Mouse (Mus musculus): ENCODE measurements around the gene Ddx59. TPM values are rescaled to one million over a fixed set of nuclear protein-coding genes. Genes with fewer than 3 reads are reported as not detected.

The Ddx59 gene
- total RNA-seq (2014; fragmentation: Nextera tagmentation) = 6.1 and 8.4 TPM in 2 replicates
- 9.7 and 13.0 TPM in 2 replicates for total RNA-seq (2017)

GRCm38 (mm10) chr1:136414798-136415755, at the start of gene Ddx59:
TSS of gene Ddx59 (plus strand) at chr1:136415271.
- peak; percentile 95 for ATAC-seq (replicated peaks; ENCODE audit: poor library complexity, severe bottlenecking)

GRCm38 (mm10) chr1:136365986-136366385, 49.1 kb upstream of the Ddx59 start:
- no peak for ATAC-seq (replicated peaks; ENCODE audit: poor library complexity, severe bottlenecking)

GRCm38 (mm10) chr1:136379261-136379660, 35.8 kb upstream of the Ddx59 start:
- ATAC-seq (replicated peaks; ENCODE audit: poor library complexity, severe bottlenecking) = no peak

- no peak for ATAC-seq (replicated peaks; ENCODE audit: poor library complexity, severe bottlenecking)
These were observed 34.9 kb upstream of the Ddx59 start for GRCm38 (mm10) chr1:136380161-136380560.

- no peak for ATAC-seq (replicated peaks; ENCODE audit: poor library complexity, severe bottlenecking)
These were observed 34.5 kb upstream of the Ddx59 start for GRCm38 (mm10) chr1:136380606-136381005.

GRCm38 (mm10) chr1:136381169-136381568, 33.9 kb upstream of the Ddx59 start:
- no peak for ATAC-seq (replicated peaks; ENCODE audit: poor library complexity, severe bottlenecking)

- ATAC-seq (replicated peaks; ENCODE audit: poor library complexity, severe bottlenecking) = no peak
These were observed 33.5 kb upstream of the Ddx59 start for GRCm38 (mm10) chr1:136381583-136381982.

GRCm38 (mm10) chr1:136386914-136387313, 28.2 kb upstream of the Ddx59 start:
- no peak for ATAC-seq (replicated peaks; ENCODE audit: poor library complexity, severe bottlenecking)

- 0 out of 2 replicates have a peak, but pooled peaks have one; percentile 44 for ATAC-seq (replicated peaks; ENCODE audit: poor library complexity, severe bottlenecking)
These were observed 20.6 kb upstream of the Ddx59 start for GRCm38 (mm10) chr1:136394506-136394905.

GRCm38 (mm10) chr1:136395073-136395472, 20.0 kb upstream of the Ddx59 start:
- ATAC-seq (replicated peaks; ENCODE audit: poor library complexity, severe bottlenecking) = no peak

- ATAC-seq (replicated peaks; ENCODE audit: poor library complexity, severe bottlenecking) = no peak
These were observed 13.8 kb upstream of the Ddx59 start for GRCm38 (mm10) chr1:136401281-136401680.

GRCm38 (mm10) chr1:136409631-136410030, 5.4 kb upstream of the Ddx59 start:
- no peak for ATAC-seq (replicated peaks; ENCODE audit: poor library complexity, severe bottlenecking)

GRCm38 (mm10) chr1:136415756-136416126, 670 bp downstream of the Ddx59 start:
- no peak for ATAC-seq (replicated peaks; ENCODE audit: poor library complexity, severe bottlenecking)

GRCm38 (mm10) chr1:136418393-136418792, 3.3 kb downstream of the Ddx59 start:
- no peak for ATAC-seq (replicated peaks; ENCODE audit: poor library complexity, severe bottlenecking)

GRCm38 (mm10) chr1:136427166-136427969, 12.3 kb downstream of the Ddx59 start:
- ATAC-seq (replicated peaks; ENCODE audit: poor library complexity, severe bottlenecking) = no peak

GRCm38 (mm10) chr1:136428981-136429380, 13.9 kb downstream of the Ddx59 start:
- ATAC-seq (replicated peaks; ENCODE audit: poor library complexity, severe bottlenecking) = no peak

- peak; percentile 37 for ATAC-seq (replicated peaks; ENCODE audit: poor library complexity, severe bottlenecking)
These were observed 15.2 kb downstream of the Ddx59 start for GRCm38 (mm10) chr1:136430126-136430818.

GRCm38 (mm10) chr1:136440741-136441140, 25.7 kb downstream of the Ddx59 start:
- no peak for ATAC-seq (replicated peaks; ENCODE audit: poor library complexity, severe bottlenecking)

GRCm38 (mm10) chr1:136442809-136443208, 27.7 kb downstream of the Ddx59 start:
- no peak for ATAC-seq (replicated peaks; ENCODE audit: poor library complexity, severe bottlenecking)

GRCm38 (mm10) chr1:136444555-136445255, 29.6 kb downstream of the Ddx59 start:
- no peak for ATAC-seq (replicated peaks; ENCODE audit: poor library complexity, severe bottlenecking)
